Mouse (Mus musculus) hindlimb bud, embryonic 11.5 days (tissue): ENCODE data around the gene Npas3.
A peak's percentile ranks its signal among the peaks of the same experiment; 100 is the strongest.

Experiments used
- DNase-seq: peaks from one replicate; pipeline ENCODE4 v3.0.0-alpha.2; 2012; ENCODE audit warnings: low read depth, low spot score; ENCODE audit errors: extremely low spot score

Gene Npas3

DNA sequence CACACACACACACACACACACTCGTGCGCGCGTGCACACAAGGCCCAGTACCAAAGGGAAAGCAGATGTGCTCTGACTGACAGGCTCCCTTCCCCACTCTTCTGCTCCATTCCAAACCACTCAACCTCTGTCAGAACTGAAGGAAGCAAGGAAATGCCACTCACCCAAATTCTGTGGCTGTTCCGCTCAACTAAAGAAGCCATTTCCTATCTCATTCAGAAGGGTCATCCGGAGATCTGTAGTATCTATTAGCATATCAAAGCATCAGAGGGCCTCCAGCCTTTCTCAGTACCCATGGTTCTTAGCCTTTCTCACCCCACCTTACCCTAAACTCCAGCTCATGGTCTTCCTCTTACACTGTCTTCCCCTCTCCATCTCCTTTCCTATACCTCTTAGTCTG lies 854.0 kb downstream of the Npas3 start:
- peak; percentile 3 for DNase-seq

DNA sequence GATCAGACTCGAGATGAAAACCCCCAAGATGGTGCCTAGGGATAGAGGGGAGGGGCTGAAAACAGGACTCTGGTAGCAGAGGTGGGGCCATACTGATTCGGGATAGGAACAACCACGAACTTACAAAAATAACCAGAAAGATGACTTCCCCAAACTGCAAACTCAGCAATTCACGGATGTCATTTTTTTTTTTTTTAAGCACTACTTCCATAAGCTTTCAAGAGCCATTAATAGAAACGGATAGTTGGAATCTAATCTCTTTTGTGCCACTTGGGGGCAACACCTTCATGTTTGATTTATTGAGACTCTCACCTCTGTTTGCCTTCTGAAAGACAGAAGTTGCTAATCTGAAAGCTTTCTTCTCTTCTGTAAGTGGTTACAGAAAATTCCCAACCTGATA lies 857.1 kb downstream of the Npas3 start:
- DNase-seq, result no peak

DNA sequence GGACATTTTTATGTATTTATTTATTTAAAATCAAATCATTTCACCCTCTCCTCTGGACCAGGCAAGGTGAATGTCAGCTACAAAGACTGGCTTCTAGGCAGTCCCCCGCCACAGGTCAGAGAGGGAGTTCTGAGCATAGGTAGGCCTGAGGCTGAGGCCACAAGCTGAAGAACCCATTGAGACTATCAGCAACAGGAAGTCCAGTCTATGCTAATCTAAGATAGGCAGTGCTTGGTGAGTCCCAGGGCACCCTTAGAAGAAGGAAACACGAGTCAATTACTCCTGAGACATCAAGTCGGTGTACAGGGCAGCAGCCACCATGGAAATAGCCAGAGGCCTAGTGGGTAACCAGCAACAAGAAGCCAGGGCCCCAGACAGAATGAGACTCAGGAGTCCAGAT lies 857.5 kb downstream of the Npas3 start:
- no peak for DNase-seq

DNA sequence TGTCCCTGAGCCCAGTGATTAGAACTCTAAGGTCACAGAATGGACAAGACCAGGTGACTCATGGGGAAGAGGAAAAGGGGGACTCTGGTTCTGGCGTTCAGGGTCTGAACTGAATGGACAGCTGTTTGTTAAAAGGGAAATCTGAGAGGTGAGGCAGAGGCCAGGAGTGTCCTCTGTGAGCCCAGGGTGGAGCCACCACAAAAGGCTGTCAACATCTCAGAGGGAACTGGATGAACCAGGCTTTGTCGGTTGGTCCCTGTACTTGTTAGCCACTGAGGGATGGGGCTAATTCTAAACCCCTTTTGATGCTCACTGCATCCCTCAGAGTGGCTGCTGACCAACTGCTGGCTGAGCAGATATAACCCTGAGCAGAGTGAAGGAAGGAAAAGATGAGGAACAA lies 861.9 kb downstream of the Npas3 start:
- DNase-seq, result no peak

DNA sequence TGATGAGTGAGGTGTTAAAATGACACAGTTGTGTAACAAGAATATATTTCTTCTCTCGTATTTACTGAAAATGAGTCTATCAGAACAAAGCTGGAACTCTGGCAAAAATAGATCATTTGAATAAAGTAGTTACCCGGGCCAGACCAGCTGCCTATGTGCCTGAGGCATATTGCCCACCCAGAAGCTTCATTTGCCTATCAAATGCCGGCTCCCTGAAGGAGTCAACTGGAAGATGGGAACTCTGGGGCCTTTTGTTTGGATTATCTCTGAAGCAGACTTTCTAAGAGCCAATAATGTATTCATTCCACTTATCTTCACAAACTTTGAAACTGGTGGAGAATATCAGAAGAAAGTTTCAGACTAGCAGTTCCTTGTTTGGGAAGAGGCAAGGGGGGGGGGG lies 862.5 kb downstream of the Npas3 start:
- no peak for DNase-seq

DNA sequence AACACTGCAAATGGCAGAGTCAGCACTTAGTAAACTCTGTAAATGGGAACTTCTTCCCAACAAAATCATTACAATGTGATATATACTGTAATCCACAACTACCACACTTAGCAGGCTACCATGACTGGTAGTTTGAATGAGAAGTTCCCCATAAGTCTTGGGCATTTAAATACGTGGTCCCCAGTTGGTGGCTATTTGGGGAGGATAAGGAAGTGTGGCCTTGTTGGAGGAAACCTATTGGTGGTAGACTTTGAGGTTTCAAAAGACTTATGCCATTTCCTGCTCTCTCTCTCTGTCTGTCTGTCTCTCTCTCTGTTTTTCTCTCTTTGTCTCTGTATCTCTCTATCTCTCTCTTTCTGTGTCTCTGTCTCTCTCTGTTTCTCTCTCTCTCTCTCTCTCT lies 871.9 kb downstream of the Npas3 start:
- no peak for DNase-seq

DNA sequence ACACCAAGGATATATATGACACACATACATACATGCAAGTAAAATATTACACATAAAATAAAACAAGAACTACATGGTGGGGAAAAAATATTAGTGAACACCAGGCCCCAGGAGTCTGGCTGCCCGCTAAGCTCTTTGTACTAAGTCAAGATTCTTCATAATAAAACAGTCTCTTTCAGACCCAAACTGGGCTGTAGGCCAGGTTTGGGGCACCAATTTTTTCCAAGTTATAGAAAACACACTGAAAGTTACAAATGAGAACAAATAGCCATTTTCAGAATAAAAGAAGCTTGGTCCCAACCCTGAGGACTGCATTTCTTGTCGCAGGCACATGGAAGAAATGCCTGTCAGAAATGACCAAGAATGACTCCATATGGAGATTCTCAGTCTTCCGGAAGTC lies 872.8 kb downstream of the Npas3 start:
- DNase-seq, result no peak
